Mouse (Mus musculus): Measurements from ENCODE around the gene Krtap22-2.
"Not testable (repeated sequence)": the region's sequence is repeated elsewhere in the genome, so short reads cannot be mapped to it uniquely, and the experiment has no call there.

Krtap22-2 gene

GRCm38 (mm10) chr16:89010659-89011058 lies at the start of gene Krtap22-2:
Gene Krtap22-2, minus strand, starts transcription at chr16:89010759.
- no peak for DNase-seq (ENCODE audit: low read depth, low spot score)

GRCm38 (mm10) chr16:89047783-89048182 lies 37.2 kb upstream of the Krtap22-2 start, which contains the start of gene Krtap6-5:
Gene Krtap6-5, minus strand, starts transcription at chr16:89047883.
- no peak for DNase-seq (ENCODE audit: low read depth, low spot score)

GRCm38 (mm10) chr16:89041372-89041771 lies 30.8 kb upstream of the Krtap22-2 start, which contains the start of gene Gm10228:
Gene Gm10228, minus strand, starts transcription at chr16:89041472.
- DNase-seq (ENCODE audit: low read depth, low spot score): not testable (repeated sequence)

GRCm38 (mm10) chr16:89031399-89031798 lies 20.8 kb upstream of the Krtap22-2 start, which contains the start of gene Krtap6-1:
Gene Krtap6-1, plus strand, starts transcription at chr16:89031699.
- not testable (repeated sequence) for DNase-seq (ENCODE audit: low read depth, low spot score)

GRCm38 (mm10) chr16:89014984-89015383 lies 4.4 kb upstream of the Krtap22-2 start, which contains the start of gene Gm10229:
Gene Gm10229, plus strand, starts transcription at chr16:89015284.
- DNase-seq (ENCODE audit: low read depth, low spot score): not testable (repeated sequence)

- DNase-seq (ENCODE audit: low read depth, low spot score): no peak
Measured at GRCm38 (mm10) chr16:89013973-89014372, 3.4 kb upstream of the Krtap22-2 start.

- no peak for DNase-seq (ENCODE audit: low read depth, low spot score)
Measured at GRCm38 (mm10) chr16:88962773-88963172, 47.8 kb downstream of the Krtap22-2 start, which contains the start of gene Krtap16-3. Gene Krtap16-3, minus strand, starts transcription at chr16:88962873.

Measured in brain, embryonic 18.5 days (tissue).